Mouse (Mus musculus) heart, adult 2 months (tissue): ENCODE measurements around the gene Kcnab3. TPM values are rescaled to one million over a fixed set of nuclear protein-coding genes. Genes with fewer than 3 reads are reported as not detected.

ENCODE experiments used
- DNase-seq, 2 experiments: peaks; one replicate each; pipeline ENCODE4 v3.0.0; 2021
- H3K27ac ChIP-seq: fragments of 200-600 bp; 2 replicates; pipeline ENCODE4 v1.8.1; 2022
- H3K27me3 ChIP-seq: fragments of 200-500 bp; 2 replicates; pipeline ENCODE4 v1.6.1; 2012; ENCODE audit warnings: mild to moderate bottlenecking, low read length, inconsistent platforms, mixed read lengths; ENCODE audit not compliant: control insufficient read depth, insufficient read depth
- H3K36me3 ChIP-seq: fragments of 200-500 bp; 2 replicates; pipeline ENCODE4 v1.6.1; 2012; ENCODE audit warnings: low read length, inconsistent platforms; ENCODE audit not compliant: control insufficient read depth, insufficient read depth
- H3K4me1 ChIP-seq: fragments of 200-500 bp; 2 replicates; pipeline ENCODE4 v1.6.1; 2011; ENCODE audit warnings: low read length; ENCODE audit not compliant: control insufficient read depth, insufficient read depth
- H3K4me3 ChIP-seq: fragments of 200-600 bp; 2 replicates; pipeline ENCODE4 v1.8.1; 2022
- H3K79me2 ChIP-seq: fragments of 200-500 bp; replicated peaks from 2 replicates; pipeline ENCODE4 v1.6.1; 2012; ENCODE audit warnings: mild to moderate bottlenecking, inconsistent platforms, low read length, moderate library complexity, mixed read lengths; ENCODE audit not compliant: control insufficient read depth, insufficient read depth
- H3K9ac ChIP-seq: fragments of 200-500 bp; 2 replicates; pipeline ENCODE4 v1.6.1; 2012; ENCODE audit warnings: low read depth, mild to moderate bottlenecking, control low read depth, inconsistent platforms, low read length, mixed read lengths
- CTCF ChIP-seq: fragments of 200-600 bp; IDR thresholded peaks from 2 replicates; pipeline ENCODE4 v1.8.1; 2022; ENCODE audit warnings: antibody characterized with exemption, mild to moderate bottlenecking, moderate library complexity
- EP300 ChIP-seq: fragments of 200-500 bp; IDR thresholded peaks from 2 replicates; pipeline ENCODE4 v1.6.1; 2011; ENCODE audit warnings: low read depth, low read length, control low read depth; ENCODE audit not compliant: insufficient read depth
- POLR2A ChIP-seq: fragments of 200-500 bp; IDR thresholded peaks from 2 replicates; pipeline ENCODE4 v1.6.1; 2011; ENCODE audit warnings: mild to moderate bottlenecking, low read depth, low read length, control low read depth; ENCODE audit not compliant: insufficient read depth
- WGBS: fragments of 180-500 bp; shearing (Covaris S2); methylation state at CpG from one replicate; pipeline ENCODE4 v1.1.7; 2018; 5-methylcytosine and 5-hydroxymethylcytosine counted together
- intact Hi-C: fragments of 180-260 bp; cut with DNase I; formaldehyde crosslinking; loops from one replicate; pipeline ENCODE4 v1.15.1; 2025
- polyA plus RNA-seq: library from polyadenylated mRNA; depleted of rRNA; stranded (reverse); fragments of >200 nt; gene quantifications from 2 replicates; pipeline ENCODE4 v1.2.3, GENCODE M21; 2012; rRNA removed
- total RNA-seq, 2 experiments: library from RNA; stranded (reverse); gene quantifications; 2 replicates each; pipeline ENCODE4 v1.2.3; 2021

Kcnab3 gene
- total and polyA plus RNA-seq, 3 experiments, result 0.11 to 0.53 (median 0.23) TPM

- Histone ChIP-seq H3K36me3 (no peaks in the 10 kb centered on the region), H3K79me2 (no peaks in the 10 kb centered on the region), H3K27ac (no peak overlapping the region), H3K4me1 (no peaks in the 10 kb centered on the region), H3K9ac (no peak overlapping the region), H3K4me3 (no peak overlapping the region), H3K27me3 (no peaks in the 10 kb centered on the region)
- intact Hi-C loops, result no loop called here
- DNase-seq, result no peak
- TF ChIP-seq POLR2A, result no peak
- TF ChIP-seq CTCF, result no peak
- no peak for TF ChIP-seq EP300
- 91% methylated on average over 16 of the region's 16 CpGs for WGBS
Measured at GRCm38 (mm10) chr11:69373223-69373965, 47.3 kb downstream of the Kcnab3 start.

DNA sequence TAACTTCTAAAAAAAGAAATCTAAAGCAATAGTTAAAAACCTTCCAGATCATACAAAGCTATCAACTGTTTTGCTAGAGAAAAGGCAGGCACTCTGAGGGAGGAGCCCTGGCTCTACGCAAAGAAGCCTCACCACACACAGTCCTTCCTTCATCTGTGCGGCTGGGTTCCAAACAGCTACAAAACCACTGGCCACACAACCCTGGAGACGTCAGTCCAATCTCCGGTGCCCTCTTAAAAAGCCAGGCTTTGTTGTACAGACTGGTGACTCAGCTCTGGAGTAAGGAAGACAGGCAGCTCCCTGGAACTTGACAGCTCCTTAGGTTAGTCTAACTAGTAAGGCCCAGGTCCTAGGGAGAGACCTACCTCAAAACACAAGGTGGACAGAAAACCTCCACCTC is 49.6 kb downstream of the Kcnab3 start:
- Histone ChIP-seq H3K36me3 (no peaks in the 10 kb centered on the region), H3K9ac (no peak overlapping the region), H3K27ac (no peak overlapping the region), H3K27me3 (no peaks in the 10 kb centered on the region), H3K4me1 (no peaks in the 10 kb centered on the region), H3K79me2 (no peaks in the 10 kb centered on the region), H3K4me3 (no peak overlapping the region)
- 91% methylated on average over 4 of the region's 4 CpGs for WGBS
- DNase-seq, result no peak
- intact Hi-C loops, result no loop called here
- TF ChIP-seq CTCF (no peak), POLR2A (no peak), EP300 (no peak)

DNA sequence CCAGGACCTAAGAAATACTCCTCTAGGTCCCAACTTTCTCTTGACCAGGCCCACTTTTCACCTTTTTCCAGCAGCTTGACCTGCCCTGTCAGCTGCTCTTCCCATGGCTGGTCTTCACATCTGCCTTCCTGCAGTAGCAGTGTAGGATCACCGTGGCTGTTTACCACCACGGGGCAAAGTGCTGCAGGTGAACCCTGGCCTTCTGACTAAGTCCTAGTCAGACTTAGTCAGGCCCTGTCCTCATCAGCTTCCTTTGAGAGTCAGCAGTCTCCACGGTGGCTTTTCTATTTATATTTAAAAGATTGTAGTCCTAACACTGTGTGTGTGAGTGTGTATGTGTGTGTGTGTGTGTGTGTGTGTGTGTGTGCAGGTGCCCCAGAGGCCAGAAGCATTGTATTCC is 51.7 kb downstream of the Kcnab3 start:
- H3K9ac ChIP-seq, result no peak overlapping the region
- no peak overlapping the region for H3K27ac ChIP-seq
- no peaks in the 10 kb centered on the region for H3K27me3 ChIP-seq
- H3K36me3 ChIP-seq, result no peaks in the 10 kb centered on the region
- H3K4me3 ChIP-seq, result no peak overlapping the region
- TF ChIP-seq EP300 (no peak), POLR2A (no peak), CTCF (no peak)
- H3K4me1 ChIP-seq, result no peaks in the 10 kb centered on the region
- no peaks in the 10 kb centered on the region for H3K79me2 ChIP-seq
- no peak for DNase-seq
- WGBS, result 50% methylated on average over 3 of the region's 3 CpGs
- intact Hi-C loops, result no loop called here

GRCm38 (mm10) chr11:69379600-69379999 is 53.5 kb downstream of the Kcnab3 start:
- no peaks in the 10 kb centered on the region for H3K27me3 ChIP-seq
- H3K79me2 ChIP-seq, result no peaks in the 10 kb centered on the region
- DNase-seq, result no peak
- H3K27ac ChIP-seq, result no peak overlapping the region
- 76% methylated on average over 3 of the region's 3 CpGs for WGBS
- H3K4me3 ChIP-seq, result no peak overlapping the region
- intact Hi-C loops, result no loop called here
- H3K9ac ChIP-seq, result no peak overlapping the region
- no peaks in the 10 kb centered on the region for H3K4me1 ChIP-seq
- TF ChIP-seq EP300 (no peak), POLR2A (no peak), CTCF (no peak)
- no peaks in the 10 kb centered on the region for H3K36me3 ChIP-seq

DNA sequence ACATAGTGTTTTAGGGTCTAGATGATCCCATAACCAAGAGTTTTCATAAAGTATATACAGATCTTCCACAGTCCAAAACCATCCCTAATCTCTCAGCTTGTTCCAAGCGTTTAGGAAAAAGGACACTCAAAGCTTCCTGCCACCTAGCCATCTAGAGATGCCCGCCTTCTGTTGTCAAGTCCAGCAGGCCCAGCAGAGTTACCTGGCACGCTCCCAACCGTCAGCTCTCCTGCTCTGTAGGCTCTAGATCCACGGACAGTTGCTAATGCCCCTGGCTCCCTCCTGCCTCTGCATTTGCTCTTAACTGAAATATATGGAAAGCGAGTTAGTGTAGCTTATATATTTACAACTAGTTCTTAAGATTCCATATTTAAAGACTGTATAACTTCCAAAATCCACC is 55.3 kb downstream of the Kcnab3 start:
- TF ChIP-seq CTCF (no peak), POLR2A (no peak), EP300 (no peak)
- H3K79me2 ChIP-seq, result no peaks in the 10 kb centered on the region
- intact Hi-C loops, result loop anchor here (5.0 kb wide), 1 partner anchor 184 kb away; the partner anchor contains the start of gene Alox8
- no peaks in the 10 kb centered on the region for H3K36me3 ChIP-seq
- no peaks in the 10 kb centered on the region for H3K4me1 ChIP-seq
- H3K27ac ChIP-seq, result no peak overlapping the region
- WGBS, result 67% methylated on average over 6 of the region's 6 CpGs
- H3K4me3 ChIP-seq, result no peak overlapping the region
- no peak for DNase-seq
- no peaks in the 10 kb centered on the region for H3K27me3 ChIP-seq
- H3K9ac ChIP-seq, result no peak overlapping the region

Other genes with a start within 250 kb of the Kcnab3 start
- 10 to 100 TPM; 63.4 to 70.8 TPM for gene Vamp2, start 237.8 kb upstream of the Kcnab3 start, total RNA-seq
- gene Vamp2, start 237.8 kb upstream of the Kcnab3 start, polyA plus RNA-seq, result 83.0 and 90.0 TPM in 2 replicates
- gene Per1, start 231.0 kb upstream of the Kcnab3 start, total RNA-seq, result 10 to 100 TPM; 44.4 to 79.8 TPM
- gene Per1, start 231.0 kb upstream of the Kcnab3 start, polyA plus RNA-seq, result 18.0 and 36.4 TPM in 2 replicates
- under 1 TPM in 1 of 2 experiments, not detected in 1; 0.11 TPM for gene Hes7, start 205.9 kb upstream of the Kcnab3 start, total RNA-seq
- gene Hes7, start 205.9 kb upstream of the Kcnab3 start, polyA plus RNA-seq, result 0.10 TPM in 1 of 2 replicates, not detected in the other
- gene 9130213A22Rik, start 203.7 kb upstream of the Kcnab3 start, total RNA-seq, result under 1 TPM; 0.21 to 0.23 TPM
- gene 9130213A22Rik, start 203.7 kb upstream of the Kcnab3 start, polyA plus RNA-seq, result 0.82 and 1.00 TPM in 2 replicates
- gene Aloxe3, start 200.4 kb upstream of the Kcnab3 start, total RNA-seq, result under 1 TPM; 0.05 to 0.07 TPM
- 0.16 TPM in 1 of 2 replicates, not detected in the other for gene Aloxe3, start 200.4 kb upstream of the Kcnab3 start, polyA plus RNA-seq
- gene Alox12b, start 169.3 kb upstream of the Kcnab3 start, total RNA-seq, result not detected
- gene Alox12b, start 169.3 kb upstream of the Kcnab3 start, polyA plus RNA-seq, result 0.04 TPM in 1 of 2 replicates, not detected in the other
- 1 to 10 TPM in 1 of 2 experiments, under 1 TPM in 1; 0.84 to 1.6 TPM for gene Alox8, start 128.4 kb upstream of the Kcnab3 start, total RNA-seq
- 0.68 TPM in 1 of 2 replicates, not detected in the other for gene Alox8, start 128.4 kb upstream of the Kcnab3 start, polyA plus RNA-seq
- gene Gucy2e, start 89.2 kb upstream of the Kcnab3 start, total RNA-seq, result 1 to 10 TPM; 1.6 to 1.8 TPM
- gene Gucy2e, start 89.2 kb upstream of the Kcnab3 start, polyA plus RNA-seq, result 0.06 TPM in 2 replicates
- 1 to 10 TPM; 2.3 to 2.5 TPM for gene Cntrob, start 2.5 kb upstream of the Kcnab3 start, total RNA-seq
- gene Cntrob, start 2.5 kb upstream of the Kcnab3 start, polyA plus RNA-seq, result 3.0 and 4.0 TPM in 2 replicates
- 10 to 100 TPM; 45.5 to 48.0 TPM for gene Trappc1, start 2.3 kb upstream of the Kcnab3 start, total RNA-seq
- 46.6 and 84.3 TPM in 2 replicates for gene Trappc1, start 2.3 kb upstream of the Kcnab3 start, polyA plus RNA-seq
- under 1 TPM; 0.31 to 0.36 TPM for gene Rnf227, start 14.2 kb downstream of the Kcnab3 start, total RNA-seq
- gene Rnf227, start 14.2 kb downstream of the Kcnab3 start, polyA plus RNA-seq, result 0.51 and 0.82 TPM in 2 replicates
- 10 to 100 TPM; 18.3 to 20.2 TPM for gene Chd3, start 43.1 kb downstream of the Kcnab3 start, total RNA-seq
- gene Chd3, start 43.1 kb downstream of the Kcnab3 start, polyA plus RNA-seq, result 20.3 and 22.2 TPM in 2 replicates
- gene Naa38, start 69.2 kb downstream of the Kcnab3 start, total RNA-seq, result 100 to 1,000 TPM; 102 to 113 TPM
- 128 and 145 TPM in 2 replicates for gene Naa38, start 69.2 kb downstream of the Kcnab3 start, polyA plus RNA-seq
- gene Cyb5d1, start 69.4 kb downstream of the Kcnab3 start, total RNA-seq, result 10 to 100 TPM; 27.9 to 32.1 TPM
- 19.9 and 29.8 TPM in 2 replicates for gene Cyb5d1, start 69.4 kb downstream of the Kcnab3 start, polyA plus RNA-seq
- gene Tmem88, start 72.0 kb downstream of the Kcnab3 start, total RNA-seq, result 10 to 100 TPM; 20.4 to 21.4 TPM
- gene Tmem88, start 72.0 kb downstream of the Kcnab3 start, polyA plus RNA-seq, result 61.4 and 66.4 TPM in 2 replicates
- gene Kdm6b, start 87.4 kb downstream of the Kcnab3 start, total RNA-seq, result 10 to 100 TPM; 19.7 to 27.8 TPM
- gene Kdm6b, start 87.4 kb downstream of the Kcnab3 start, polyA plus RNA-seq, result 6.5 and 8.6 TPM in 2 replicates
- under 1 TPM; 0.08 to 0.41 TPM for gene Dnah2, start 222.9 kb downstream of the Kcnab3 start, total RNA-seq
- gene Dnah2, start 222.9 kb downstream of the Kcnab3 start, polyA plus RNA-seq, result 0.15 and 0.23 TPM in 2 replicates
- gene Efnb3, start 233.9 kb downstream of the Kcnab3 start, total RNA-seq, result 100 to 1,000 TPM in 1 of 2 experiments, 10 to 100 TPM in 1; 89.2 to 106 TPM
- 57.4 and 95.6 TPM in 2 replicates for gene Efnb3, start 233.9 kb downstream of the Kcnab3 start, polyA plus RNA-seq